Mouse (Mus musculus) adrenal gland, adult 18-20 months (tissue): ENCODE measurements at regions not wholly inside any gene's neighbourhood (a gene's known extent, or its start where the extent isn't known, plus 50 kb on each side); places are given as distances from the start of the nearest gene placed in this dataset.
A peak's percentile ranks its signal among the peaks of the same experiment; 100 is the strongest.

Experiments used
- DNase-seq, 2 experiments: peaks; one replicate each; pipeline ENCODE4 v3.0.0; 2021 to 2022; ENCODE audit warnings: low spot score in 2 of 2

- no peak for DNase-seq
Observed at GRCm38 (mm10) chr1:144452141-144452540, 115.3 kb downstream of the Rgs21 start.

- DNase-seq: no peak
Observed at GRCm38 (mm10) chr1:144451731-144452130, 115.7 kb downstream of the Rgs21 start.

- no peak for DNase-seq
Observed at GRCm38 (mm10) chr1:144436617-144437016, 130.8 kb downstream of the Rgs21 start.

- DNase-seq: no peak
Observed at GRCm38 (mm10) chr1:144432816-144433215, 134.7 kb downstream of the Rgs21 start.

- no peak for DNase-seq
Observed at GRCm38 (mm10) chr1:144431535-144432276, 135.8 kb downstream of the Rgs21 start.

DNA sequence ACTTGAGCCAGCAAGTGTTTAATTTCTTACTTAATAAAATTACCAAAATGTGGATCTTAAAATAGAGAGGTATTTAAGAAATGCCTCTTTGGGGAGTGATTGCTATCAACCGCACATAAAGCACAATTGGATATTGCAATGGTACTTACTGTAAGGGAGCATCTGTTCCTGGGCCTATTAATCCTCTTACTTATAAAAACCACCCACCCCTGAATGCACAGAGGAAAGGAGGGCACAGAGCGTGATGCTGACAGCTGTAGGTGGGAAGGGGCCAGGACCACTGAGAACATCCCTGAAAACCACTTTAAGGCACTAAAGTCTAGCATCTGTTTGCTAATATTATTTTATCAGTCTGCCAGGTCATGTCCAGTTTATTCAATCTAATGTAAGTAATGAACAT lies 146.1 kb downstream of the Rgs21 start:
- no peak for DNase-seq

- DNase-seq: peak; percentile 74 to 76
Observed at GRCm38 (mm10) chr1:144406387-144407383, 157.6 kb upstream of the Rgs1 start.

GRCm38 (mm10) chr1:144405724-144406123 lies 156.7 kb upstream of the Rgs1 start:
- no peak for DNase-seq

- no peak for DNase-seq
Observed at GRCm38 (mm10) chr1:144405031-144405430, 156.0 kb upstream of the Rgs1 start.

DNA sequence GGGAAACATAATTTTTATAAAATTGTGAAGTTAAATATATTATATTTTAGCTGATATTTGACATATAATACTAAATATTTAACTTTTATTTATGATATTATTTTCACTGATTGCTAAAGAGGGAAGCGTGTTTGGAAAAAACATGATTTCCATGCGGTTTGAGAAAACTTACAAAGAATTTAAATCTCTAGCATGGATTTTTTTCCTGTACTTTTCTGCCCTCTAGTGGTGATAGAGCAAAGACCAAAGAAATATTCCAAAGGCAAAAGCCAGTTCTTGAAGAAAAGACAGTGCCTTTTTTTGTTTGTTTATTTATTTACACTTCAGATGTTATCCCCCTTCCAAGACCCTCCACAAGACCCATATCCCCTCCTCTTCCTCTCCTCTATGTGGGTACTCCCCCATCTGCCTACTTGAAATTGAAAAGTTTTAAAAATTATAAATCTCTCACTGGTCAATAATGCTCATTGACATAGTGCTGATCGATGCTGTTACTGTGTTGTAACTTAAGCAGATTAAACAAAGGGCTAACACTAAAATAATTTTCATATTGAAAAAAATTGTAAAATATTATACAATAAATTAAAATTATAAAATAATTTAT lies 131.1 kb upstream of the Rgs1 start:
- no peak for DNase-seq

DNA sequence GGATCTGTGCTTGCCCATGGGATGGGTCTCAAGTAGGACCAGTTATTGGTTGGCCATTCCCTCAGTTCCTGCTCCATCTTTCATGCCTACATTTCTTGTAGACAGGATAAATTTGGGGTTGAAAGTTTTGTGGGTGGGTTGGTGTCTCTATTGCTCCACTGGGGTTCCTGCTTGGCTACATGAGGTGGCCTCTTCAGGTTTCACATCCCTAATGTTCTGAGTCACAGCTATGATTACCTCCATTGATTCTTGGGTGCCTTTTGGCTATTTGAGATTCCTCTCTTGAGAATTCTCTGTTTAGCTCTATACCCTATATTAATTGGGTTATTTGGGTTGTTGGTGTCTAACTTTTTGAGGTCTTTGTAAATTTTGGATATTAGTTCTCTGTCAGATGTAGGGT lies 125.1 kb upstream of the Rgs1 start:
- DNase-seq: no peak

DNA sequence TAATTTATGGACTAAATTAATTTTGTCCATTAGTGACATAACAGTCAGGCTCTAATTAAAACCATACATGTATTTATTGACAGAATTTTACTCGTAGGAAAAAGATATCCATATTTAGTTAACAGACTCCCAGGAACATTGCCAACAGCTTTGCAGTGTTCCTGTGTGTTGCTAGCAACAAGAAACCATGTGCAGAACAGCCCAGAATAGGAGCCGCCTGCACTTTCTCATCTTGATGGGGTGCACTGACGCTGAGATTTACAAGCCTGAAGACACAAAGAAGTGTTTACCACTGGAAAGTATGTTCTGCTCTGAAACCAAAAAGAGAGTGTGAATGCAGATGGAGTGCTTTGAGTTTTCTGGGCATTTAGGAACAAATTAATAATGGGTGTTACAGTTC lies 118.5 kb upstream of the Rgs1 start:
- no peak for DNase-seq

GRCm38 (mm10) chr1:144355560-144356310 lies 106.7 kb upstream of the Rgs1 start:
- DNase-seq: no peak

- DNase-seq: no peak
Observed at GRCm38 (mm10) chr1:144355041-144355440, 106.0 kb upstream of the Rgs1 start.

GRCm38 (mm10) chr1:144353320-144353719 lies 104.3 kb upstream of the Rgs1 start:
- DNase-seq: no peak

GRCm38 (mm10) chr1:144343820-144344219 lies 94.8 kb upstream of the Rgs1 start:
- no peak for DNase-seq

GRCm38 (mm10) chr1:144343299-144343698 lies 94.3 kb upstream of the Rgs1 start:
- DNase-seq: no peak

DNA sequence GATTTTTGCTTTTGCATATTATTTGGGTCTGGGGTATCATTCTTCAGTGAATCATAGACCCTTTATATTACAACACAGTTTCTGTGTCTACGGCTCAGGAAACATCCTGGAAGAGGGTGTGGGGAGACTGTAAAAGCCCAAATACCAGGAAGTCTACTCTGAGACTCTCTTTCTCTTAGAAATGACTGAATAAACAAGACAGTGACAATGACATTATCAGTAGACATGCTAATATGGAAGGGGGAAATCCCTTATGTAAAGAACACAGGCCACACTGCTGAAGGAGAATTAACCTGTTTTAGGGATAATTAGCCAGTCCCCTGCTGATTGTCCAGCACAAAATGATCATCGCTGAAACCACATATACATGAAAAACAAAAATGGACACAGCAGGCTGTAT lies 88.5 kb upstream of the Rgs1 start:
- no peak for DNase-seq

GRCm38 (mm10) chr1:144330365-144331050 lies 81.5 kb upstream of the Rgs1 start:
- DNase-seq: no peak

- DNase-seq: no peak
Observed at GRCm38 (mm10) chr1:144319406-144319805, 70.4 kb upstream of the Rgs1 start.
